Mouse (Mus musculus) forebrain, embryonic 14.5 days (tissue): Measurements from ENCODE around the gene Asah2. TPM values are rescaled to one million over a fixed set of nuclear protein-coding genes. Genes with fewer than 3 reads are reported as not detected.
"Not testable (repeated sequence)": the region's sequence is repeated elsewhere in the genome, so short reads cannot be mapped to it uniquely, and the experiment has no call there.

Source experiments
- ATAC-seq: fragments of 200-750 bp; cut with Nextera tagmentation; 2 replicates; pipeline ENCODE4 v1.8.0; 2017; ENCODE audit warnings: mild to moderate bottlenecking, moderate library complexity
- DNase-seq: peaks from one replicate; pipeline ENCODE4 v3.0.0-alpha.2; 2015; ENCODE audit warnings: low spot score
- H3K27ac ChIP-seq: fragments of 300-500 bp; sonication (generic); 2 replicates; pipeline ENCODE4 v1.5.1; 2014; ENCODE audit warnings: low read depth, mild to moderate bottlenecking, control low read depth, low read length, moderate library complexity
- H3K27me3 ChIP-seq: fragments of 300-500 bp; sonication (generic); replicated peaks from 2 replicates; pipeline ENCODE4 v1.6.1; 2014; ENCODE audit warnings: low read length, control low read depth, mixed read lengths; ENCODE audit not compliant: control insufficient read depth, insufficient read depth
- H3K36me3 ChIP-seq: fragments of 300-500 bp; sonication (generic); 2 replicates; pipeline ENCODE4 v1.6.1; 2014; ENCODE audit warnings: low read length, control low read depth; ENCODE audit not compliant: control insufficient read depth, insufficient read depth
- H3K4me1 ChIP-seq: fragments of 300-500 bp; sonication (generic); 2 replicates; pipeline ENCODE4 v1.6.1; 2014; ENCODE audit warnings: antibody characterized with exemption, low read length, control low read depth; ENCODE audit not compliant: control insufficient read depth, insufficient read depth
- H3K4me2 ChIP-seq: fragments of 300-500 bp; sonication (generic); 2 replicates; pipeline ENCODE4 v1.6.1; 2014; ENCODE audit warnings: mild to moderate bottlenecking, control low read depth, low read length
- H3K4me3 ChIP-seq: fragments of 300-500 bp; sonication (generic); 2 replicates; pipeline ENCODE4 v1.5.1; 2014; ENCODE audit warnings: low read depth, low read length, control low read depth
- H3K9ac ChIP-seq: fragments of 300-500 bp; sonication (generic); 2 replicates; pipeline ENCODE4 v1.6.1; 2014; ENCODE audit warnings: mild to moderate bottlenecking, low read length, control low read depth, moderate library complexity
- H3K9me3 ChIP-seq: fragments of 300-500 bp; sonication (generic); replicated peaks from 2 replicates; pipeline ENCODE4 v1.6.1; 2016; ENCODE audit warnings: low read length, control low read depth, mixed read lengths; ENCODE audit not compliant: control insufficient read depth
- WGBS: fragments of 180-500 bp; shearing (Covaris S2); extraction: QIAGEN DNeasy Blood & Tissue Kit; methylation state at CpG from one replicate; pipeline ENCODE4 v1.1.7; 2014; 5-methylcytosine and 5-hydroxymethylcytosine counted together
- polyA plus RNA-seq: library from polyadenylated mRNA; unstranded; fragments of >200 nt; fragmentation: Nextera tagmentation; extraction: Ambion mirVana; gene quantifications from 2 replicates; pipeline ENCODE4 v1.2.1, GENCODE M21; 2014

Gene Asah2
- polyA plus RNA-seq, 1 experiment from 2014 or later, result 0.48 TPM

DNA sequence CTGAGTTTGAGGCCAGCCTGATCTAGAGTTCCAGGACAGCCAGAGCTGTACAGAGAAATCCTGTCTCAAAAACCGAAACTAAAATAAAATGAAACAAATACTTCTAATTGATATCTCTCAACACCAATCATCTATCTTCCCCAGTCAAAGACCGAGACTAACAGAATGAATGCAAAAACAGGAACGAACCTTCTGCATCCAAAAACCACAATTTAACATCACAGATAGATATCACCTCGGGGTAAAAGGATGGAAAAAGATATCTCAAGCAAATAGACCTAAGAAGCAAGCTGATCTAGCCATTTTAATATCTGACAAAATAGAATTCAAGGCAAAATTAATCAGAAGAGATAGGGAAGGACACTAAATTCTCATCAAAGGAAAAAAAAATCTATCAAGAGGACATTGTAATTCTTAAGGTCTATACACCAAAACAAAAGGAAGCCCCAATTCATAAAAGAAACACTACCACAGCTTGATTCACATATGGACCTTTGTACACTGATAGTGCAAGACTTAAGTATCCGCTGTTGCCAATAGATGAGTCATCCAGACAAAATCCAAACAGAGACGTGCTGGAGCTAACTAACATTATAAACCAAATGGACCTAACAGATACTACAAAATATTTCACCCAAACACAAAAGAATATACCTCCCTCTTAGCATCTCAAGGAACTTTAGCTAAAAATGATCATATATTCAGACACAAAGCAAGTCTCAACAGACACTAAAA lies 20.1 kb downstream of the Asah2 start:
- ATAC-seq (no peak), DNase-seq (no peak)
- no peak overlapping the region for H3K9ac ChIP-seq
- no peak overlapping the region for H3K4me3 ChIP-seq
- no peaks in the 10 kb centered on the region for H3K27me3 ChIP-seq
- no peaks in the 10 kb centered on the region for H3K4me1 ChIP-seq
- no peak overlapping the region for H3K4me2 ChIP-seq
- no peaks in the 10 kb centered on the region for H3K36me3 ChIP-seq
- H3K27ac ChIP-seq, result no peak overlapping the region
- no peaks in the 10 kb centered on the region for H3K9me3 ChIP-seq
- WGBS, result 88% methylated on average over 6 of the region's 6 CpGs

DNA sequence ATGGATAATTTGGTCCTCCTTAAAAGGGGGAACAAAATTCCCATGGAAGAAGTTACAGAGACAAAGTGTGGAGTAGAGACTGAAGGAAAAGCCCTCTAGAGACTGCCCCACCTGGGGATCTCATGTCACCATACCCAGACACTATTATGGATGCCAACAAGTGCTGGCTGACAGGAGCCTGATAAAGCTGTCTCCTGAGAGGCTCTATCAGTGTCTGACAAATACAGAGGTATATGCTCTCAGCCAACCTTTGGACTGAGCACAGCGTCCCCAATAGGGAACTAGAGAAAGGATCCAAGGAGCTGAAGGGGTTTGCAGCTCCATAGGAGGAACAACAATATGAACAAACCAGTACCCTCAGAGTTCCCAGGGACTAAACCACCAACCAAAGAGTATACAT lies 23.2 kb downstream of the Asah2 start:
- not testable (repeated sequence) for H3K4me2 ChIP-seq, H3K4me3 ChIP-seq, DNase-seq, H3K9ac ChIP-seq, H3K9me3 ChIP-seq, H3K4me1 ChIP-seq, H3K27ac ChIP-seq, H3K27me3 ChIP-seq, H3K36me3 ChIP-seq, ATAC-seq
- WGBS, result 92% methylated on average over 1 of the region's 1 CpGs

DNA sequence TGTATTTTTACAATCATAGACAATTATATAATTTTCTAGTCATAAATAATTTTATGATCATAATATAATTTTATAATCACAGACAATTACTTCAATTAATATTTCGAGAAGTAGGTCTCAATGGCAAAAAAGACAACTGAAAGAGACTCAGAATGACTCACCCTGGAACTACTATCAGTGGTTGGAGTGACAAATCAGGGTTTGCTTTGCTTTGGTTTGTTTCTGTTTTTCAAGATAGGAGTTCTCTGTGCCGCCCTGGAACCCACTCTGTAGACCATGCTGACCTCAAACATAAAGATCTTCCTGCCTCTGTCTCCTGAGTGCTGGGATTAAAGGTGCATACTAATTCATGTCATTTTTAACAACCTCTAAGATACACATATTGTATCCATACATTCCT lies 37.7 kb downstream of the Asah2 start:
- H3K36me3 ChIP-seq, result no peaks in the 10 kb centered on the region
- DNase-seq (no peak), ATAC-seq (no peak)
- no peak overlapping the region for H3K9ac ChIP-seq
- 77% methylated on average over 2 of the region's 2 CpGs for WGBS
- H3K4me2 ChIP-seq, result no peak overlapping the region
- no peaks in the 10 kb centered on the region for H3K4me1 ChIP-seq
- H3K9me3 ChIP-seq, result no peaks in the 10 kb centered on the region
- H3K27ac ChIP-seq, result no peak overlapping the region
- no peak overlapping the region for H3K4me3 ChIP-seq
- no peaks in the 10 kb centered on the region for H3K27me3 ChIP-seq

DNA sequence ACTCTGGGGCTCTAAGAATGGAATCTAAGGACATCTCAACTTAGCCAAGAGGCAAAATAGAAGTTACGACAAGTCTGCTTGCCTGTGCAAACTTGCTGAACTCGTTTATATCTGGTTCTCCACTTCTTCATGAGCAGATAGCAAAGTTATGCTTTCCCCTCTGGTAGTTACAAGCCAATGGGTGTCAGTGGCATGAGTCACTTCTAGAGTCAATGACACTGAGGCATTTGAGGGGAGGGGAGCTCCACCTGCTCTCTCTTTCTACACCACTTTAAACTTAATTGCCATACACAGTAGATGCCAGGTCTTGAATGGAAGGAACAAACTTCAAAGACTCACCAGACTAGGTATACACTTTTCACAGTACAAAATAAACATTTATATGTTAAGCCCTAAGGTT lies 38.4 kb downstream of the Asah2 start:
- DNase-seq (no peak), ATAC-seq (no peak)
- no peak overlapping the region for H3K27ac ChIP-seq
- no peaks in the 10 kb centered on the region for H3K9me3 ChIP-seq
- H3K27me3 ChIP-seq, result no peaks in the 10 kb centered on the region
- H3K9ac ChIP-seq, result no peak overlapping the region
- H3K4me1 ChIP-seq, result no peaks in the 10 kb centered on the region
- H3K36me3 ChIP-seq, result no peaks in the 10 kb centered on the region
- no peak overlapping the region for H3K4me3 ChIP-seq
- no peak overlapping the region for H3K4me2 ChIP-seq
- WGBS, result 86% methylated on average over 2 of the region's 2 CpGs

DNA sequence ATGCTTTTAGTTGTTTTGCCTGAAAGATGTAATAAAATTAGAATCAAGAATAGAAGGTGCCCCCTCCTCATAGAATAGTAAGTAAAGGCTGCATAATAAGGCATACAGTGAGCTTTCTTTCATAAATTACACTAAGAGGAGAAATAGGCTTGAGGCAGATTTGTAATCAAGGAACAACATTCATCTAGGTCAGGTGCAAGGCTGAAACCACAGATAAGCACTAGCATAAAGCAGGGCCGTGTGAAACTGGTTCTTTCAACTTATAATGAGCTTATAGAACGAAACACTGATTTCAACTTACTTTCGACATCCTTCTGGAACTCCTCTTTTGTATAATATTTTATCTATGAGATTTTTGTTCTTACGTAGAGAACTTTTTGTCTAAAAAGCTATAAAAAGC lies 40.3 kb downstream of the Asah2 start:
- 77% methylated on average over 4 of the region's 4 CpGs for WGBS

DNA sequence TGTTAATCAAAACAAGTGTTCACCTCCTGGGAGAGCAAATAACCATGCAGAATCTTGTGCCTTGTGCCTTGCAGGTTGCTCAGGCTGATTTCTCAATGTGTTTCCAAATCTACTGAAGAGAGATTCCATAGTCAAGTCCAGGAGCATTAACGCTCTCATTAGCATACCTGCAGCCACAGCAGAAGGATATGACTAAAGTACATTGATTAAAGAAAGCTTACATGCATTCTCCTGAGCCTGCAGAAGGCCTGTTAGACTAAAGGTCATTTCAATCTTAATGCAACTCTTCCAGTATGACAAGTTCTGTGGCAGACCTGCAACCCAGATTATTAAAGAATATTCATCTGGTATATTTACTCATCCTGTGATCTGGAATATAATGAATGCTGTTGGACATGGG lies 46.7 kb downstream of the Asah2 start:
- Histone ChIP-seq H3K4me2 (no peak overlapping the region), H3K9me3 (no peaks in the 10 kb centered on the region), H3K27me3 (no peaks in the 10 kb centered on the region), H3K27ac (no peak overlapping the region), H3K9ac (no peak overlapping the region), H3K4me3 (no peak overlapping the region), H3K4me1 (no peaks in the 10 kb centered on the region), H3K36me3 (no peaks in the 10 kb centered on the region)
- 88% methylated on average over 1 of the region's 1 CpGs for WGBS
- DNase-seq (no peak), ATAC-seq (no peak)

More for the DNA sequence above, 40.3 kb downstream of the Asah2 start:
- H3K27me3 ChIP-seq, result no peaks in the 10 kb centered on the region
- H3K4me1 ChIP-seq, result no peaks in the 10 kb centered on the region
- ATAC-seq (no peak), DNase-seq (no peak)
- no peak overlapping the region for H3K9ac ChIP-seq
- no peak overlapping the region for H3K4me3 ChIP-seq
- H3K4me2 ChIP-seq, result no peak overlapping the region
- no peaks in the 10 kb centered on the region for H3K36me3 ChIP-seq
- no peak overlapping the region for H3K27ac ChIP-seq
- no peaks in the 10 kb centered on the region for H3K9me3 ChIP-seq

DNA sequence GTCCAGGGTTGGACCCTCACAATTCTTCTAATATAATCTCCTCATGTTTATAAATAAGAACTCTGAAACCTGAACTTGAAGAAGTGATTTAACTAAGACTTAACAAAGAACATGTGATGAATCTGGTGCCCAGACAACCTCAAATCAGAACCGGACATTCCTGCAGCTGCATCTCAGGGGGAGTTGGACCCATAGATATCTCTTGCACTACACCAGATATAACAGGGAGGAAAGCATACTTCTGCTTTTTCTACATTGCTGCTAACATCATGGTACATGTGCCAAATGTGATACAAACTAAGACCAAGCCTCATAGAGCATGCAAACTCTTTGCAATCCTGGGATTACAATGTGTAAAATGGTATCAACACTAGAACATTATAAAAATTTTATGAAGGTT lies 51.8 kb downstream of the Asah2 start:
- Histone ChIP-seq H3K4me2 (no peak overlapping the region), H3K9ac (no peak overlapping the region), H3K4me3 (no peak overlapping the region), H3K36me3 (no peaks in the 10 kb centered on the region), H3K9me3 (no peaks in the 10 kb centered on the region), H3K4me1 (no peaks in the 10 kb centered on the region), H3K27me3 (no peaks in the 10 kb centered on the region), H3K27ac (no peak overlapping the region)
- DNase-seq, result no peak
- ATAC-seq, result no peak
- 93% methylated on average over 1 of the region's 1 CpGs for WGBS

DNA sequence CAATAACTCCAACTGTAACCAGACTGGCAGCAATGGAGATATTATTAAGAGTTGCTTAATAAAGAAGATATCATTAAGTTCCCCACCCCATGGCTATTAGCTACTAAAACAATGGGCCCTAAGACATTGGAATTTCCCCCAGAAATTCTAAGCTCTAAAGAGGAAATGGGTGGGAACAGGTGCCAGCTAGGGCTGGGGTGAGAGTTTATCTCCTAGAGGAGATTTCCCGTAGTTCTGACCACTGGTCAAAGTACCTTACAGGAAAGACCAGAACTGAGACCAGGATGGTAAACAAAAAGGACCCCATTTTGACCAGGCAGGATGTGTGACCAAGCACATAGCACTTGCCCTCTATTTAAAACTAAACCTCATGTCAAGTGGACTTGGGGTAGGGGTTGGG lies 52.3 kb downstream of the Asah2 start:
- H3K9me3 ChIP-seq, result no peaks in the 10 kb centered on the region
- no peak overlapping the region for H3K4me2 ChIP-seq
- no peaks in the 10 kb centered on the region for H3K4me1 ChIP-seq
- no peak overlapping the region for H3K4me3 ChIP-seq
- no peaks in the 10 kb centered on the region for H3K36me3 ChIP-seq
- ATAC-seq (no peak), DNase-seq (no peak)
- no peak overlapping the region for H3K9ac ChIP-seq
- no peak overlapping the region for H3K27ac ChIP-seq
- WGBS, result 71% methylated on average over 1 of the region's 1 CpGs
- H3K27me3 ChIP-seq, result no peaks in the 10 kb centered on the region

DNA sequence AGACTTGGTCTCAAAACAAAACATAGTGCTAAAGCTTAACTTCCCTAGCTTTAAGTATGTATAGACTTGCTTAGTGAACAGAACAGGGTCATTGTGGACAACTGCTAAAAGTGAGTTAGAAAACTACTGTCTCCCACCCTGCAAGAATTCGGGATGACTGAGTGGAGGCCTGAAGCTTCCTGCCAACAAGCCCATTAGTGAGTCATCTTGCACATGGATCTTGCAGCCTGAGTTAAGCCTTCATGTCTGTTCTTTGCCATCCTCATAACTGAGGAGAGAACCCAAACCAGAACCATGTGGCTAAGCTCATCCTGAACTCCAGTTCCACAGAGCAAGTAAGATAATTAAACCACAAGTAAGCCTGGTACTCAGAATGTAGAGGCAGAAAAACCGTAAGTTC lies 56.8 kb downstream of the Asah2 start:
- no peak overlapping the region for H3K4me2 ChIP-seq
- no peak overlapping the region for H3K27ac ChIP-seq
- 92% methylated on average over 2 of the region's 2 CpGs for WGBS
- no peak for ATAC-seq
- H3K9me3 ChIP-seq, result no peaks in the 10 kb centered on the region
- no peak overlapping the region for H3K4me3 ChIP-seq
- no peaks in the 10 kb centered on the region for H3K4me1 ChIP-seq
- no peak overlapping the region for H3K9ac ChIP-seq
- no peak for DNase-seq
- H3K27me3 ChIP-seq, result no peaks in the 10 kb centered on the region
- no peaks in the 10 kb centered on the region for H3K36me3 ChIP-seq
